Mouse (Mus musculus) CH12.LX (cell line): ENCODE measurements around the gene Rnf182. TPM values are rescaled to one million over a fixed set of nuclear protein-coding genes. Genes with fewer than 3 reads are reported as not detected.
A peak's percentile ranks its signal among the peaks of the same experiment; 100 is the strongest.

Source experiments
- DNase-seq: peaks from one replicate; pipeline ENCODE4 v3.0.0-alpha.2; 2013; ENCODE audit errors: extremely low read depth
- H3K27ac ChIP-seq: 2 replicates; pipeline ENCODE4 v1.5.1; 2012; ENCODE audit warnings: low read depth, mild to moderate bottlenecking, control low read depth, moderate library complexity; ENCODE audit not compliant: insufficient read depth
- H3K27me3 ChIP-seq: replicated peaks from 2 replicates; pipeline ENCODE3; 2012; ENCODE audit warnings: inconsistent platforms
- H3K36me3 ChIP-seq, 2 experiments: replicated peaks in 1 of 2; 2 replicates each; pipeline versions ENCODE3 to v1.6.1; 2012; ENCODE audit warnings: inconsistent platforms in 1 of 2, low read length in 1 of 2, mild to moderate bottlenecking in 1 of 2, mixed read lengths in 1 of 2, moderate library complexity in 1 of 2; ENCODE audit not compliant: control insufficient read depth in 1 of 2, insufficient read depth in 1 of 2
- H3K4me1 ChIP-seq, 2 experiments: 2 replicates each; pipeline ENCODE4 v1.6.1; 2012; ENCODE audit warnings: inconsistent platforms in 1 of 2, moderate library complexity in 1 of 2; ENCODE audit not compliant: insufficient read depth in 2 of 2, control insufficient read depth in 1 of 2
- H3K4me2 ChIP-seq: 2 replicates; pipeline ENCODE4 v1.6.1; 2012; ENCODE audit warnings: low read depth, mild to moderate bottlenecking, control low read depth; ENCODE audit not compliant: poor library complexity, insufficient read depth, severe bottlenecking
- H3K4me3 ChIP-seq, 3 experiments: fragments of 150-350 bp in 1 of 3; sonication (generic) in 1 of 3; replicated peaks in 1 of 3; 2 replicates each; pipeline versions ENCODE3 to v1.5.1; 2011 to 2012; ENCODE audit warnings: low read depth in 2 of 3, low read length in 2 of 3, mild to moderate bottlenecking in 2 of 3, moderate library complexity in 2 of 3, control low read depth in 1 of 3, improper control_type of control experiment in 1 of 3, inconsistent platforms in 1 of 3, mixed read lengths in 1 of 3; ENCODE audit not compliant: poor library complexity in 1 of 3
- H3K79me2 ChIP-seq: replicated peaks from 2 replicates; pipeline ENCODE4 v1.6.1; 2012; ENCODE audit warnings: mild to moderate bottlenecking, moderate library complexity; ENCODE audit not compliant: control insufficient read depth, poor library complexity, insufficient read depth, severe bottlenecking; ENCODE audit errors: extremely low read depth
- H3K9ac ChIP-seq: 2 replicates; pipeline ENCODE4 v1.6.1; 2012; ENCODE audit warnings: low read depth, mild to moderate bottlenecking, control low read depth, moderate library complexity; ENCODE audit not compliant: insufficient read depth
- H3K9me3 ChIP-seq: replicated peaks from 2 replicates; pipeline ENCODE3; 2012; ENCODE audit warnings: low read length, inconsistent platforms, mixed read lengths
- CTCF ChIP-seq, 2 experiments: IDR thresholded peaks in 1 of 2; conservative IDR thresholded peaks in 1 of 2; 2 replicates each; pipeline ENCODE4 v1.5.1; 2011 to 2012; ENCODE audit warnings: low read depth in 2 of 2, low read length in 2 of 2, improper control_type of control experiment in 1 of 2, inconsistent platforms in 1 of 2, mild to moderate bottlenecking in 1 of 2, moderate library complexity in 1 of 2
- E2F4 ChIP-seq: IDR thresholded peaks from 2 replicates; pipeline ENCODE4 v1.6.1; 2011; ENCODE audit warnings: low read depth, low read length, improper control_type of control experiment; ENCODE audit not compliant: insufficient replicate concordance
- ELF1 ChIP-seq: IDR thresholded peaks from 2 replicates; pipeline ENCODE4 v1.6.1; 2014; ENCODE audit warnings: low read depth, mild to moderate bottlenecking, inconsistent platforms, low read length, improper control_type of control experiment
- EP300 ChIP-seq: IDR thresholded peaks from 2 replicates; pipeline ENCODE4 v1.6.1; 2011; ENCODE audit warnings: low read length, improper control_type of control experiment
- ETS1 ChIP-seq: conservative IDR thresholded peaks from 2 replicates; pipeline ENCODE4 v1.6.1; 2012; ENCODE audit warnings: low read depth, mild to moderate bottlenecking, inconsistent platforms, low read length, improper control_type of control experiment, moderate library complexity
- JUN ChIP-seq: IDR thresholded peaks from 2 replicates; pipeline ENCODE4 v1.6.1; 2011; ENCODE audit warnings: low read depth, mild to moderate bottlenecking, low read length, improper control_type of control experiment, moderate library complexity; ENCODE audit not compliant: insufficient read depth
- JUND ChIP-seq: conservative IDR thresholded peaks from 2 replicates; pipeline ENCODE4 v1.6.1; 2011; ENCODE audit warnings: low read depth, low read length, improper control_type of control experiment
- MAZ ChIP-seq: IDR thresholded peaks from 2 replicates; pipeline ENCODE4 v1.6.1; 2012; ENCODE audit warnings: low read depth, mild to moderate bottlenecking, inconsistent platforms, low read length, improper control_type of control experiment, moderate library complexity
- MEF2A ChIP-seq: IDR thresholded peaks from 2 replicates; pipeline ENCODE4 v1.6.1; 2014; ENCODE audit warnings: low read depth, mild to moderate bottlenecking, inconsistent platforms, low read length, improper control_type of control experiment, borderline replicate concordance
- NRF1 ChIP-seq: IDR thresholded peaks from 2 replicates; pipeline ENCODE4 v1.6.1; 2014; ENCODE audit warnings: low read depth, mild to moderate bottlenecking, inconsistent platforms, low read length, improper control_type of control experiment, moderate library complexity
- POLR2A ChIP-seq: IDR thresholded peaks from 2 replicates; pipeline ENCODE4 v1.6.1; 2011; ENCODE audit warnings: low read depth, mild to moderate bottlenecking, improper control_type of control experiment, low read length
- RAD21 ChIP-seq: IDR thresholded peaks from 2 replicates; pipeline ENCODE4 v1.6.1; 2011; ENCODE audit warnings: low read depth, mild to moderate bottlenecking, low read length, improper control_type of control experiment, moderate library complexity
- RCOR1 ChIP-seq: conservative IDR thresholded peaks from 2 replicates; pipeline ENCODE4 v1.6.1; 2012; ENCODE audit warnings: low read depth, mild to moderate bottlenecking, inconsistent platforms, low read length, improper control_type of control experiment
- SIN3A ChIP-seq: IDR thresholded peaks from 2 replicates; pipeline ENCODE4 v1.6.1; 2012; ENCODE audit warnings: low read length, improper control_type of control experiment, inconsistent platforms
- SMC3 ChIP-seq: IDR thresholded peaks from 2 replicates; pipeline ENCODE4 v1.6.1; 2011; ENCODE audit warnings: low read depth, low read length, improper control_type of control experiment
- TCF12 ChIP-seq: IDR thresholded peaks from 2 replicates; pipeline ENCODE4 v1.6.1; 2014; ENCODE audit warnings: low read depth, mild to moderate bottlenecking, inconsistent platforms, low read length, improper control_type of control experiment
- USF2 ChIP-seq: conservative IDR thresholded peaks from 2 replicates; pipeline ENCODE4 v1.6.1; 2011; ENCODE audit warnings: low read depth, low read length, improper control_type of control experiment
- ZC3H11A ChIP-seq: IDR thresholded peaks from 2 replicates; pipeline ENCODE4 v1.6.1; 2012; ENCODE audit warnings: low read depth, mild to moderate bottlenecking, inconsistent platforms, low read length, improper control_type of control experiment
- dilution Hi-C: fragments of 300-500 bp; cut with MboI; formaldehyde crosslinking; loops from 2 replicates; pipeline ENCODE4 v1.14.3; 2020; ENCODE audit warnings: low sequenced_read_pairs; ENCODE audit not compliant: extremely low pct_unique_long_range_greater_than_20kb, extremely low pct_ligation_motif_present
- in situ Hi-C: fragments of 300-500 bp; cut with MboI; formaldehyde crosslinking; loops from 3 replicates; pipeline ENCODE4 v1.14.3; 2019; ENCODE audit warnings: low sequenced_read_pairs, low pct_ligation_motif_present, low pct_unique_long_range_greater_than_20kb, mixed read lengths
- polyA plus RNA-seq: library from polyadenylated mRNA; unstranded; fragments of >175 nt; gene quantifications from 2 replicates; pipeline ENCODE4 v1.2.1, GENCODE M21; 2012; ENCODE audit warnings: low read depth; ENCODE audit not compliant: insufficient read length
- total RNA-seq, 2 experiments: library from RNA; depleted of rRNA; stranded (reverse); fragments of 300-350 nt in 1 of 2; fragments of >200 nt in 1 of 2; gene quantifications; 2 replicates each; pipeline ENCODE4 v1.2.3; 2012 to 2014

The Rnf182 gene
- total and polyA plus RNA-seq, 3 experiments = not detected

- Histone ChIP-seq H3K27me3 (no peaks in the 10 kb centered on the region), H3K4me1 (no peaks in the 10 kb centered on the region; a peak in 1 of 4 replicates), H3K27ac (no peak overlapping the region), H3K4me2 (peak overlapping the region; percentile 75; the same call in 1 of the 2 replicates), H3K4me3 (no peak overlapping the region), H3K9ac (no peak overlapping the region), H3K9me3 (no peaks in the 10 kb centered on the region), H3K36me3 (no peaks in the 10 kb centered on the region), H3K79me2 (no peaks in the 10 kb centered on the region)
- no peak for TF ChIP-seq SIN3A
- TF ChIP-seq ELF1 = no peak
- TF ChIP-seq MEF2A = no peak
- TF ChIP-seq JUN = no peak
- peak; percentile 78 to 81 for TF ChIP-seq CTCF (conservative IDR thresholded peaks at IDR 0.05 in 1 of 2, IDR thresholded peaks at IDR 0.05 in 1 of 2; ENCODE audit: low read depth in 2 of 2, low read length in 2 of 2)
- no peak for TF ChIP-seq JUND
- peak; percentile 55 for TF ChIP-seq RAD21
- TF ChIP-seq SMC3 = peak; percentile 66
- TF ChIP-seq MAZ = no peak
- TF ChIP-seq ETS1 = no peak
- no peak for TF ChIP-seq ZC3H11A
- no peak for TF ChIP-seq TCF12
- TF ChIP-seq RCOR1 = no peak
- in situ Hi-C loops = no loop called here
- peak; percentile 60 for DNase-seq
- dilution Hi-C loops = no loop called here
Observed at GRCm38 (mm10) chr13:43579740-43580139, 35.8 kb upstream of the Rnf182 start.

- dilution Hi-C loops = no loop called here
- no peak overlapping the region for H3K9ac ChIP-seq
- in situ Hi-C loops = no loop called here
- no peaks in the 10 kb centered on the region for H3K9me3 ChIP-seq
- H3K27me3 ChIP-seq = no peaks in the 10 kb centered on the region
- H3K4me1 ChIP-seq = no peaks in the 10 kb centered on the region; a peak in 1 of 4 replicates
- no peak overlapping the region for H3K4me2 ChIP-seq
- H3K36me3 ChIP-seq = no peaks in the 10 kb centered on the region
- no peak overlapping the region for H3K27ac ChIP-seq
- DNase-seq = no peak
- H3K79me2 ChIP-seq = no peaks in the 10 kb centered on the region
- TF ChIP-seq ELF1 (no peak), E2F4 (no peak), EP300 (no peak), POLR2A (no peak), USF2 (no peak), SIN3A (no peak), ZC3H11A (no peak), NRF1 (no peak), RCOR1 (no peak), CTCF (conservative IDR thresholded peaks at IDR 0.05 in 1 of 2, IDR thresholded peaks at IDR 0.05 in 1 of 2; ENCODE audit: low read depth in 2 of 2, low read length in 2 of 2) (no peak)
- TF ChIP-seq, all 38 proteins: peak for 0
- H3K4me3 ChIP-seq = no peak overlapping the region
Observed at GRCm38 (mm10) chr13:43580661-43581060, 34.8 kb upstream of the Rnf182 start.
